Mouse (Mus musculus): ENCODE data around the gene Smarca4.

DNA sequence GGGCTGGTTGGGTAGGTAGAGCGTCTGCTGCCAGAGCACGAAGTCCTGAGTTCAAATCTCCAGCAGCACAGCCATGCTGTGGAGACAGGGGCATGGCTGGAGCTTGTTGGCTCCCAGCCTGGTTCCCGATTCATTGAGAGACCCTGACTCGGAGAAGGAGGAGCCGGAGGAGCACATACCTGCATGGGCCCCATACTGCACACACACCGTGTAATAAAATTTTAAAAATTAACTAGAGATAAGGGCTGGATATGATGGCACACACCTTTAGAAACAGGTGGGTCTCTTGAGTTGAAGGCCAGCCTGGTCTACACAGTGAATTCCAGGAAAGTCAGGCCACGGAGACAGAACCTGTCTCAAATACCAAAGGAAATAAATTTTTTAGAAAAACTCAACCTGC lies 118.0 kb downstream of the Smarca4 start:
- TF ChIP-seq CTCF (IDR thresholded peaks at IDR 0.05; ENCODE audit: low read depth, low read length) (no peak), POLR2A (IDR thresholded peaks at IDR 0.05; ENCODE audit: extremely low read depth, insufficient read depth, low read length) (no peak)

Measured in liver, adult 2 months (tissue).